Mouse (Mus musculus) kidney, embryonic 16.5 days (tissue): ENCODE data around the gene Emc3. TPM values are rescaled to one million over a fixed set of nuclear protein-coding genes. Genes with fewer than 3 reads are reported as not detected.

Experiments used
- ATAC-seq: fragments of 200-750 bp; cut with Nextera tagmentation; 2 replicates; pipeline ENCODE4 v1.8.0; 2017; ENCODE audit warnings: moderate TSS enrichment; ENCODE audit not compliant: low FRiP score, low TSS enrichment
- H3K27ac ChIP-seq: fragments of 300-500 bp; sonication (generic); 2 replicates; pipeline ENCODE4 v1.5.1; 2014; ENCODE audit warnings: low read length
- H3K27me3 ChIP-seq: fragments of 300-500 bp; sonication (generic); 2 replicates; pipeline ENCODE4 v1.6.1; 2014; ENCODE audit warnings: low read length, control low read depth, mixed read lengths; ENCODE audit not compliant: insufficient read depth
- H3K36me3 ChIP-seq: fragments of 300-500 bp; sonication (generic); 2 replicates; pipeline ENCODE4 v1.6.1; 2014; ENCODE audit warnings: low read length, control low read depth, mixed read lengths; ENCODE audit not compliant: insufficient read depth
- H3K4me1 ChIP-seq: fragments of 300-500 bp; sonication (generic); 2 replicates; pipeline ENCODE4 v1.6.1; 2014; ENCODE audit warnings: low read length, control low read depth, mixed read lengths; ENCODE audit not compliant: insufficient read depth
- H3K4me2 ChIP-seq: fragments of 300-500 bp; sonication (generic); replicated peaks from 2 replicates; pipeline ENCODE4 v1.6.1; 2014; ENCODE audit warnings: low read depth, low read length
- H3K4me3 ChIP-seq: fragments of 300-500 bp; sonication (generic); 2 replicates; pipeline ENCODE4 v1.5.1; 2014; ENCODE audit warnings: mild to moderate bottlenecking, low read length
- H3K9ac ChIP-seq: fragments of 300-500 bp; sonication (generic); replicated peaks from 2 replicates; pipeline ENCODE4 v1.6.1; 2014; ENCODE audit warnings: low read length
- H3K9me3 ChIP-seq: fragments of 300-500 bp; sonication (generic); 2 replicates; pipeline ENCODE4 v1.6.1; 2016; ENCODE audit warnings: low read length, control low read depth
- WGBS: fragments of 180-500 bp; shearing (Covaris S2); extraction: QIAGEN DNeasy Blood & Tissue Kit; methylation state at CpG from one replicate; pipeline ENCODE4 v1.1.7; 2014; 5-methylcytosine and 5-hydroxymethylcytosine counted together
- polyA plus RNA-seq: library from polyadenylated mRNA; unstranded; fragments of >200 nt; fragmentation: Nextera tagmentation; extraction: Ambion mirVana; gene quantifications from 2 replicates; pipeline ENCODE4 v1.2.1, GENCODE M21; 2015

The Emc3 gene
- polyA plus RNA-seq = 120 and 122 TPM in 2 replicates

DNA sequence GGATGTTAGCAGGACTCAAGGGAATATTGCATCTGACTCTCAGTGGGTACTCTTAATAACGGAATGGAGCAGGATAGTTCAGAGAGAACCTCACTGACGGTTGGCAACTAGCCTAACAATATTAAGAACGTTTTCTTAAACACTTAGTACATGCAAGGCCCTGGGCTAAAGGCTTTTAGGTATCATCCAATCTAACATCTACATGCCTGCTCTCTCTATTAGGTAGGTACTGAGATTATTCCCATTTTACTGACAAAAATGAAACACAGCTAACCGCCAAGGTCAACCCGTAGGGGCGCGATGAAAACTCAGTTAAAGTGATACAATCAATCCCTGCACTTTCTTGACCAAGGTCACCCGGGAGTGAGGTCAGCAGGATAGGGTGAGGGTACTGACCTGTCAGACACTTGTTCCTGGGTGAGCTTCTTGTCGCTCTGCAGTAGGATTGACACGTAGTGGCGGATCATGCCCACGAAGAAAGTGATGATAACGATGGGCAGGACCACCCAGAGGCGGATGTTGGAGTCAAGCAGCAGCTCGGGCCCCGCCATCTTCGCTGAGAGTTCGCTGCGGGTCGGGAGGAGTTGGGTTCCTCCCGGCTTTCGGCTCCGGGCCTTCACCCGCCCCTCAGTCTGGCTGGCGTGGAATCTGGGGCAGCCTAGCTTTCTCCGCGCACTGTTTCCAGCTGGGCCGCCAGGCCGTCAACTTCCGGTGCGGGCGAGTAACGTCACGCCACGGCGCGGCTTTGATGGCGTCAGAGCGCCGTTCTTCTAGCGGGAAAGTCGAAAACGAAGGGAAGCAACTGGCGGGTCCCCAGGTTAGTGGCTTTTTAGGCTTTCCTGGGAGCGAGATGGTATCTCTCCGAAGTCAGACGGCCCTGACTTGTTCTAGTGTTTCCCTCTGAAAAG lies at the start of gene Emc3, which contains the start of gene Fancd2:
Gene Emc3, minus strand, starts transcription at position 721 of the 908 bp plus-strand sequence.
Gene Fancd2, plus strand, starts transcription at position 751 of the 908 bp plus-strand sequence.
- Histone ChIP-seq H3K27ac (peak within 1 kb of the TSS; percentile 81), H3K4me3 (peak within 1 kb of the TSS; percentile 96)
- under 1% methylated on average over 47 of the region's 47 CpGs for WGBS

GRCm38 (mm10) chr6:113579306-113579705 lies 47.9 kb upstream of the Emc3 start:
- 98% methylated on average over 3 of the region's 3 CpGs for WGBS
- H3K27ac ChIP-seq = no peak overlapping the region

More for the DNA sequence above, at the start of gene Emc3, which contains the start of gene Fancd2:
- Histone ChIP-seq H3K36me3 (0 out of 2 replicates have a peak, but pooled peaks cover 4% of the 10 kb centered on the region), H3K4me1 (peaks cover 19% of the 10 kb centered on the region), H3K4me2 (peak within 1 kb of the TSS; percentile 78), H3K9me3 (no peaks in the 10 kb centered on the region), H3K27me3 (no peaks in the 10 kb centered on the region), H3K9ac (peak within 1 kb of the TSS; percentile 86)
- peak; percentile 91 for ATAC-seq

DNA sequence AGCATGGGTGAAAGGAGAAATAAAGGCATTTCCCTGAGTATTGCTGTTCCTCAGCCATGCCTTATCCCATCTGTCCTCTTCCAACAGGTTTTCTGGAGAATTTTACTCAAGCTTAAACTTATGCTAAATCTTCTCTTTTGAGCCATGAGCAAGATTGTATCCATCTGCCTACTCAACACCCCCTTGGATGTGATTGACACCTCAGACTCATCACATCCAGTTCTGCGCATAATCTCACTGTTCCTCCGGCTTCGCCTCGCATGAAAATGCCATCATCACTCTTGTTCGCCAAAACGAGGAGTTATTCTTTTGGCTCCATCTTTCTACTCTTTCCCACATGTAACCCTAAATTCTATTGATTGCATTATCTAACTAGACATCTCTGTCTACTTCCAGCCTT lies 44.6 kb upstream of the Emc3 start:
- H3K4me3 ChIP-seq = no peak overlapping the region
- H3K4me2 ChIP-seq = no peak overlapping the region
- no peak for ATAC-seq
- WGBS = 98% methylated on average over 6 of the region's 6 CpGs
- no peaks in the 10 kb centered on the region for H3K27me3 ChIP-seq
- H3K9ac ChIP-seq = no peak overlapping the region
- H3K27ac ChIP-seq = no peak overlapping the region
- H3K36me3 ChIP-seq = peaks cover 18% of the 10 kb centered on the region
- no peaks in the 10 kb centered on the region for H3K4me1 ChIP-seq
- H3K9me3 ChIP-seq = no peaks in the 10 kb centered on the region

More at GRCm38 (mm10) chr6:113579306-113579705, 47.9 kb upstream of the Emc3 start:
- Histone ChIP-seq H3K4me3 (no peak overlapping the region), H3K4me1 (no peaks in the 10 kb centered on the region), H3K9me3 (no peaks in the 10 kb centered on the region), H3K4me2 (no peak overlapping the region), H3K27me3 (no peaks in the 10 kb centered on the region), H3K36me3 (peaks cover 13% of the 10 kb centered on the region), H3K9ac (no peak overlapping the region)
- no peak for ATAC-seq

- Histone ChIP-seq H3K9ac (no peak overlapping the region), H3K4me2 (no peak overlapping the region), H3K27ac (no peak overlapping the region), H3K27me3 (no peaks in the 10 kb centered on the region), H3K9me3 (no peaks in the 10 kb centered on the region), H3K4me3 (no peak overlapping the region), H3K36me3 (0 out of 2 replicates have a peak, but pooled peaks cover 9% of the 10 kb centered on the region), H3K4me1 (no peaks in the 10 kb centered on the region)
- 67% methylated on average over 1 of the region's 1 CpGs for WGBS
- no peak for ATAC-seq
These were observed 33.1 kb upstream of the Emc3 start for GRCm38 (mm10) chr6:113564557-113564956.

DNA sequence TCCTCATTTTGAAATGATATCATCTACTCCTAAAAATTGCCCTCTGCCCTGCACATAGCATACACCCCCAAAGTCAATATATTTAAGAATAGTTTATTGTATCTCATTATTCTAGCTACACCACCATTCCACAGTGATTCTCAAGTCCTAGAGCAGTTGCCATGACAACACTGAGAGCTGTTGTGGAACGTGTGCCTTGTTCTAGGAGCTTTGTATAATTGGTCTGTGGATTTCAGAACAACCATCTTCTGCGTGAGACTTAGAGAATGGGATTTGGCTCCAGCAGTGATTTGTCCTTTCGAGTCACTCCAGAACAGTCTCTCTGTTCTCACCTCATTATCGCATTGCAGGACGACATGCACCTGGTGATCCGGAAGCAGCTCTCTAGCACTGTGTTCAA lies 28.3 kb upstream of the Emc3 start:
- Histone ChIP-seq H3K36me3 (no peaks in the 10 kb centered on the region), H3K4me3 (no peak overlapping the region), H3K4me2 (no peak overlapping the region), H3K4me1 (no peaks in the 10 kb centered on the region), H3K27me3 (no peaks in the 10 kb centered on the region), H3K9ac (no peak overlapping the region), H3K27ac (no peak overlapping the region), H3K9me3 (no peaks in the 10 kb centered on the region)
- 88% methylated on average over 6 of the region's 6 CpGs for WGBS
- ATAC-seq = no peak

GRCm38 (mm10) chr6:113543906-113544481 lies 12.5 kb upstream of the Emc3 start:
- WGBS = 92% methylated on average over 8 of the region's 12 CpGs
- H3K4me2 ChIP-seq = no peak overlapping the region
- H3K27ac ChIP-seq = no peak overlapping the region
- H3K4me1 ChIP-seq = no peaks in the 10 kb centered on the region
- H3K9me3 ChIP-seq = no peaks in the 10 kb centered on the region
- no peak for ATAC-seq
- H3K36me3 ChIP-seq = peaks cover 4% of the 10 kb centered on the region; the same call in 1 of the 2 replicates
- no peak overlapping the region for H3K9ac ChIP-seq
- H3K27me3 ChIP-seq = no peaks in the 10 kb centered on the region
- no peak overlapping the region for H3K4me3 ChIP-seq

DNA sequence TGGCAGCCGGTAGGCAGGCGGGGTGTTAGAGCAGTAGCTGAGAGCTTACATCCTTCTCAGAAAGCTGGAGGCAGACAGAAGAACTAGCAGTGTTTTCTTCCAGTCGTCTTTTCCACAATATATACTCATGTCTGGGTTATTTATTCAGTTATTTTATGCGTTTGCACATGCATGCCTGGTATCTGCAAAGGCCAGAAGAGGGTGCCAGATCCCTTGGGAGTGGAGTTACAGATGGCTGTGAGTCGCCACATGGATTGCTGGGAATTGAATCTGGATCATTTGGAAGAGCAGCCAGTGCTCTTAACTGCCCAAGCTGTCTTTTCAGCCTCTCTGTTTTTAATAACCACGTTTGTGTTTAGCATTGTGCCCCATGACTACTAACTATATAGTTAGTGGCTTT lies 10.2 kb upstream of the Emc3 start:
- 84% methylated on average over 6 of the region's 6 CpGs for WGBS
- no peak overlapping the region for H3K4me3 ChIP-seq
- no peak overlapping the region for H3K27ac ChIP-seq
- no peak overlapping the region for H3K4me2 ChIP-seq
- H3K27me3 ChIP-seq = no peaks in the 10 kb centered on the region
- H3K4me1 ChIP-seq = no peaks in the 10 kb centered on the region
- ATAC-seq = no peak
- peaks cover 4% of the 10 kb centered on the region; the same call in 1 of the 2 replicates for H3K36me3 ChIP-seq
- H3K9me3 ChIP-seq = no peaks in the 10 kb centered on the region
- H3K9ac ChIP-seq = no peak overlapping the region

- WGBS = 83% methylated on average over 7 of the region's 7 CpGs
- no peak overlapping the region for H3K4me2 ChIP-seq
- no peak overlapping the region for H3K9ac ChIP-seq
- no peak overlapping the region for H3K27ac ChIP-seq
- H3K4me1 ChIP-seq = peaks cover 17% of the 10 kb centered on the region
- no peak for ATAC-seq
- H3K4me3 ChIP-seq = no peak overlapping the region
- no peaks in the 10 kb centered on the region for H3K27me3 ChIP-seq
- H3K9me3 ChIP-seq = no peaks in the 10 kb centered on the region
- no peaks in the 10 kb centered on the region for H3K36me3 ChIP-seq
These were observed 3.4 kb upstream of the Emc3 start for GRCm38 (mm10) chr6:113534886-113535285.

DNA sequence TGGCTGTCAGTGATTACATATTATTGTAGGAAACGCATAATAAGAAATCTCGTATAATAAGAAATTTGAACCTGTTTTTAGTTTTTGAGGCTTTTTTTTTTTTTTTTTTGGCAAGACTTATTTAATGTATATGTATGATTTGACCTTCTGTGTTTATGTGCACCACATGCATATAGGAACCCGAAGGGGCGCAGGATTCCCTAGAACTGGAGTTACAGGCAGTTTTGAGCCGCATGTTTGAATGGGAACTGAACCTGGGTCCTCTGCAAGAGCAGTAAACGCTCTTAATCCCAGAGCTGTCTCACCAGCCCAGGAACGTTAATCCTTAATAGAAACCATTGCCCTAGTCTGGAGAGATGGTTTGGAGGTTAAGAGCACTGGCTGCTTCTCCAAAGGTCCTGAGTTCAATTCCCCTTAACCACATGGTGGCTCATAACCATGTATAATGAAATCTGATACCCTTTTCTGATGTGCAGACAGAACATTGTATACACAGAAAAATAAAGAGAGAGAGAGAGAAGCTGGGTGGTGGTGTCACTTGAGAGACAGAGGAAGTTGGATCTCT lies 470 bp upstream of the Emc3 start:
- H3K36me3 ChIP-seq = no peaks in the 10 kb centered on the region
- H3K4me3 ChIP-seq = peak overlapping the region; percentile 96
- H3K9me3 ChIP-seq = no peaks in the 10 kb centered on the region
- no peaks in the 10 kb centered on the region for H3K27me3 ChIP-seq
- WGBS = 9% methylated on average over 7 of the region's 7 CpGs
- no peak for ATAC-seq
- peak overlapping the region; percentile 86 for H3K9ac ChIP-seq
- peaks cover 19% of the 10 kb centered on the region for H3K4me1 ChIP-seq
- 0 out of 2 replicates have a peak overlapping the region, but pooled peaks have one; percentile 81 for H3K27ac ChIP-seq
- H3K4me2 ChIP-seq = peak overlapping the region; percentile 78
